Mouse (Mus musculus): Measurements from ENCODE around the gene Ephb2.

DNA sequence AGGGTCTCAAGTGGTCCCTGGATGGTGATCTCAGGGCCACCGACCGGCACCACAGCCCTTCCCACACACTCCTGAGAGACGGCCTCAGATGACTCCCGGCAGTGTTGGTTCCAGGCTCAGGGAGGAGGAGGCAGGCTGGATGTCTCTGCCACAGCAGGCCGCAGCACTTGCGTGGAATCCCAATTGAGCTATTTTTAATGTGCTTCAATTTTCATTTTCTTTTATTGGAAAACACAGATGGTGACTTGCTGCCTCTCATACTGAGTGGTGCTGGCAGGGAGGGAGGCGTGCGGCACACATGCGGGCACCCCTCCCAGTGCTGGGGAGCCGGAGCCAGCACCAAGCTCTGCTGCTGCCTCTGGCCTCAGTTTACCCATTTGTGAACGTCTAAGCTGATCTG, 42.5 kb downstream of the Ephb2 start:
- no peak for TF ChIP-seq EP300 (IDR thresholded peaks at IDR 0.05; ENCODE audit: insufficient read depth, low read depth, low read length)
- no peak for TF ChIP-seq CTCF (IDR thresholded peaks at IDR 0.05; ENCODE audit: low read depth, low read length)
- TF ChIP-seq POLR2A (IDR thresholded peaks at IDR 0.05; ENCODE audit: insufficient read depth, low read length): no peak
